Mouse (Mus musculus) frontal cortex, postnatal 36 days (tissue): Measurements from ENCODE around the gene Kcnip2.

Source experiments
- DNase-seq, 2 experiments: peaks; one replicate each; pipeline ENCODE4 v3.0.0; 2022; ENCODE audit warnings: low spot score in 2 of 2

Kcnip2 gene

GRCm38 (mm10) chr19:45781676-45782075, 34.2 kb downstream of the Kcnip2 start:
- no peak for DNase-seq

DNA sequence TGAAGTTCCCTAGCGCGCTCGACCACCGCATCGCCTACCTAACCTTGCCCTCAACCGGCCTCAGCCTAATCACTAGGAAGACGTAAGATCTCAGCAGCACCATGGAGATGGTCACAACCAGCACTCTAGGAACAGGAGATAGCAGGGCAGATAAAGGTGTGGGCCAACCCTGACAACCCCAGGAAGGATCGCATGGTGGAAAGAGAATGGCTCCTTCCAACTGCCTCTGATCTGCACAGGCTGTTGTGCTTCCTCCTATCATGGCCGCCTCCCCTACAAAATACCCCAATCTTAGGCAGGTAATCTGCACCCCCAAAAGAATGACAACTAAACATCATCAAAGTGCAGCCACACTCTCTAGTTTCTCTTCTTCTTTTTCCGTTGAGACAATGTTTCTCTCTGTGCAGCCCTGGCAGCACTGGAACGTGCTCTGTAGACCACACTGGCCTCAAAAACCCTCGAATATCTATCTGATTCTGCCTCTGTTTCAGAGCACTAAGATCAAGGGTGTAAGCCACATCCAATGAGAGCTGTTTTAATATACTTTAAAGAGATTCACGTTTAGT, 35.4 kb downstream of the Kcnip2 start:
- no peak for DNase-seq

- peak; percentile 19 to 59 for DNase-seq
Observed at GRCm38 (mm10) chr19:45775486-45775885, 40.4 kb downstream of the Kcnip2 start.

- no peak for DNase-seq
Observed at GRCm38 (mm10) chr19:45771501-45771900, 44.4 kb downstream of the Kcnip2 start.

DNA sequence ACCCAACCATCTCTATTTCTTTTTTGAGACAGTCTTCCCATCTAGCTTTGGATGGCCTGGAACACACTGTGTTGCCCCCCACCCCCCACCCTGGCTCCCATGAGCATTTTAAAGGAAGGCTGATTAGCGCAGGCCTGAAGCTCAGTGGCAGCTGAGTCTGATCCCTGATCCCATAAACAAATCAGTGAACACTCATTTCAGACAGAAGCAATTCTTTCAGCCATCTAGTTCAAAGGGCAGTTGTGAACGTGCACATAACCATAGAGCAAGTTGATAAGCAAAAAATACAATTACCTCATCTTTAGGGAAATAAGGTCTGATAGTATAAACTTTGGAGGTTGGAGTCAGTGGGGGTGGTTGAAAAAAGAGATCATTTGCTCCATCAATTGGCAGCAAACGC, 55.1 kb downstream of the Kcnip2 start:
- DNase-seq, result no peak

DNA sequence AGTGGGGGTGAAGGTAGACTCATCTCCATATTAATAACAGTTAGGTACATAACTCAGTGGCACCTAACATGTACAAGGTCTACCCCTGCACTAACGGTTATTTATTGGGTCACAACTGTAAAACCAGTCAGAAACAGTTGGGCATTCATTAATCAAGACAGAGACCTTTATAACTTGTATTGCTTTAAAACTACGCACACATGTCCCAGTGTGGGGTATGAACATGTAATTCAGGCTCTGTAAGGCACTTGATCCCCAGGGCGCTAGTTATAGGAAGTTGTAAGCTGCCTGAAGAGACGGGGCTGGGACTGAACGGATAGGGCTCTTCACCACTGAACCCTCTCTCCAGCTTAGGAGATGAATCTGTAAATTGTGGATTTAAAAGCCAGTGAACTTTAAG, 57.2 kb downstream of the Kcnip2 start:
- DNase-seq, result no peak

DNA sequence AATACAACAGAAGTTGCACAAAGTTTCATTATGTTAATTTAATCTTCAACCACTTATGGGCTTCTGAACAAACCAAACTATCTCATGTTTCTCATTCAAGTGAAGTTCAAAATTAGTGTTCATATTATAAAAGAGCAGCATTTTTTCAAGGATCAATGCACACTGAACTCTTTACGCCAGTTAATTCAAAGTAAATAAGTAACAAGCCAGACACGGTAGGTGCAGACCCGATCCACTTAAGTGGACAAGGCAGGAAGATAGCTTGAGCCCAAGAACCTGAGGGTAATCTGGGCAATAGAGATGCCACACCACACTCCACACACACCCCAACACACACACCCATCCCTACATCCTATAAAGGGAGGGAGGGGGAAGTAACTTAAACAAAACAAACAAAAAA, 62.3 kb downstream of the Kcnip2 start:
- no peak for DNase-seq

DNA sequence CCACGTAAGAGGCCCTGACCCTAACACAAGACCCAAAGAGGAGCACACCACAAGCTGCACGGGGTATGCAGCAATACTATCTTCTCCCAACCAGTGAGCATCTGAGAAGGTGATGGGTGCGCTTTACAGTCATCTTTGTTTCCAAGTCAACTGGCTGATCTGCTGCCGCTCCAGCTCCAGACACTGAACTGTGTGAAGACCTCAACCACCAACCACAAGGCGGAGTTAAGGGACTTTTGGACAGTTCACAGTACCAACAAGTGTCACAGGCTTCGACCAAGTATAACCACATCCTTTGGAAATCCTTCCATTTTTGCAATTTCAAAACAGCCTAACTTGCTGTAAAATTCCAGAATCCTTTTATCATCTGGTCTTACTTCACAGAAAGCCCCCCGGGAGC, 64.0 kb downstream of the Kcnip2 start:
- no peak for DNase-seq

GRCm38 (mm10) chr19:45749243-45750043, 66.4 kb downstream of the Kcnip2 start, which contains the start of gene Npm3:
Npm3 (minus strand) TSS chr19:45749591.
- peak; percentile 68 to 72 for DNase-seq

DNA sequence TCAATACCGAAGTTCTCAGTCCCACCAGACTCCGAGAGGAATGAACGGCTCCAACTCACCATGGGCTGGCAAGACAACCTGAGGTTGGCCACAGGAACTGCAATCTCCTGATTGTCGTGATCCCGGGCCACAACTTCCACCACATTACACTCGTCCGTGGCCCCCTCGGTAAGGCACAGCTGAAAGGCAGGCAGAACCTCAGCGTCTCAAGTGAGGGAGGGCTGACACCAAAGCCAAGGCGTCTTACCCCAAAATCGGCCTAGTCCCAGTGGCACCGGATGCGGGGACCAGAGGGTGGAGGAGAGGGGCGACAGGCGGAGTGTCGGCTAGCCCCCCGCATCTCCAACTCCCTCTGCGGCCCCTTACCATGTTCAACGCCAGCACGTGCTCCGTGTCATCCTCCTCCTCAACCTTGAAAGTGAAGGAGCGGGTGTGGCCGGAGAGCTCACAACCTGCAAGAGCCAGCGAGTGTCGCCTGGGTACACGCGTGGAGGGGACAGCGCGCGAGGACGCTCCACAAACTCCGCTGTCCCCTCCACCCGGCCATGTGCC, 67.1 kb downstream of the Kcnip2 start:
- DNase-seq, result peak in 1 of 2 experiments; percentile 9

- no peak for DNase-seq
Observed at GRCm38 (mm10) chr19:45748206-45748605, 67.7 kb downstream of the Kcnip2 start.

DNA sequence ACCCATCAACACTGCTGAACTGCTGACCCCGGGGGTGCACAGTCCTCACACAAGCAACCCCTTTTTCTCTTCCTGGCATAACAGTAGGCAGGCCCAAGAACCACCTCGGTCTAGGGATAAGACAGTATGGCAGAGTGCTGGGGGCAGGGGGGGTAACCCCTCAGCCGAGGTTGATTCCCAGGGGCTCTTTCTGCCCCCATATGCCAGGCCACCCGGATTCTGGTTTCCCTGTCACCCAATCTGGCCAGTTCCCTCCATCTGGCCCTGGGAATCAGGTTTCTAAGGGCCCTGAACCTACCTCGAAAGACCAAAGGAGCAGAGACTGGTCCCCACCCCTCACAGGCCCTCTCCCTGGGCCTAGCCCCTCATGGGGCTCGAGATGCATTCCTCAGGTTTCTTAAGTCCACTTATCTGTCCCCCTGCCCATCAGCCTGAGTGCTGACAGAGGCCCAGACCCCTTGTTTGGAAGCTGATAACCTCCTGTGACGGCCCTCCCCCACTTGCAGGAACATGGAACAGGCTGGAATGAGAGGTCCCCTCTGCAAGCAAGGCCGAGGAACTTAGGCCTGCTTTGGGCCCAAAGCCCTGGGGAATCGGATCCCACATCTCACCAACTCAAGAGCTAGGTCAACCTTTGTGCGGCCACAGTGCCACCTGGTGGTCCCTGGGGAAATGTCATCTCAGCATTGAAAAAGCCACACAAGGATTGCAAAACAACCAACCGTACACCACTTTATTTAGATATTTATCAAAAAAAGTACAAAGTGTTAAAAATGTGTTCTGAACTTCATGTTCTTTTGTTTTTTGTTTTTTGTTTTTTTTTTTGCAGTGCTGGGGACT, 68.6 kb downstream of the Kcnip2 start:
- peak; percentile 84 to 91 for DNase-seq

DNA sequence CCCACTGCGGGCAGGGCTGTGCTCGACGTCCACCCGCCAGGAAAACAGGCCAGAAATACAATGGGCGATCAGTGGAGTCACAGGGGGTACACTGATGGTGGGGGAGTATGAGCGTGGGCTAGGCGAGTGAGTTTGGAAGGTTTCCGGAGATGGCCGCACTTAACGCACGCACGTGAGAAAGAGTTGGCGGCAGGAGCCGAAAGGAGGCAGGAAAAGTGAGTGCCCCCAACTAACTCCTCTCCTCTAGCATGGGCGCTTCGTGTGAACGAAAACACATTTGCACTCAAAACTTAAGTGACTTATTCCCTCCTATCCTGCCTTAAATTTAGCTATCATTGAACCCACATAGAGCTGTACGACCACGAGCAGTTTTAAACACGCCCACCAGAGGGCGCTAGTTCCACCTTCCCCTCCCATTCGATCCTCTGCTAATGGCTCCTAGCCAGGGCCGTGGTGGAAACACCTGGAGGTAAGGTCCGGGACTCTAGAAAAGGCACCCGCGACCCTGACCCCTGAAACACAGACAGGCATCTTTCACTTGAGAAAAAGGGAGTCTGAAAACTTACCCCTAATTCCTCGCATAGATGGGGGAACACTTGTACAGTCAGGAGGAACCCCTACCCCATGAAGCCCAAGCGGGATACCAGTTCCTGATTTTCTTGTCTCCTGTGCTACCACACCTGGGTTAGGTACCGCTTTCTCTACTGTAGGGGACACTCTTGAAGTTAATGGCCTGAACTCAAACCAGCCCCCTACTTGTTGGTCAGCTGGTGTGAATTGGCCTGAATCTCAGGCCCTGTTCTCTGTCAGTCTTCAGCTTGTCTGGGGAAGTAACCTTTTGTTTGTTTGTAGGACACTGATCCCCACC, 69.5 kb downstream of the Kcnip2 start:
- DNase-seq, result peak; percentile 69 to 76

GRCm38 (mm10) chr19:45745344-45746152, 70.3 kb downstream of the Kcnip2 start:
- no peak for DNase-seq

DNA sequence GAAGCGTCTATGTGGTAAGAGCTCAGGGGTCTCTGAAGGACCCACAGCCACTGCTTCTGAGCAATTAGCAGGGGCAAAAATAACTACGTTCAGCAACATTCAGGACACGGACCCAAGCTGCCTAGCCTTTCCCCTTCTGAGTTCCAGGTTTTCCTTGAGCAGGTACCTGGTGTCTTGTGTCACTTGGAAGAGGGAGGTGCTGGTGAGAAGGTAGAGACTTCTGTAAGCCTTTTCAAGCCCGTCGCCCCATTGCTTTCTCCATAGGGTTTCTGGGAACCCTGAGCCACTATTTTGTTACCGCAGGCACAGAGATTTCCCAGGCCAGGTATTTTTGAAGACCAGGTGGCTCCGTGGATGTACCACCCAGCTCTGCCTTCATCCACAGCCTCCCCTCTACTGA, 72.2 kb downstream of the Kcnip2 start:
- DNase-seq, result no peak

DNA sequence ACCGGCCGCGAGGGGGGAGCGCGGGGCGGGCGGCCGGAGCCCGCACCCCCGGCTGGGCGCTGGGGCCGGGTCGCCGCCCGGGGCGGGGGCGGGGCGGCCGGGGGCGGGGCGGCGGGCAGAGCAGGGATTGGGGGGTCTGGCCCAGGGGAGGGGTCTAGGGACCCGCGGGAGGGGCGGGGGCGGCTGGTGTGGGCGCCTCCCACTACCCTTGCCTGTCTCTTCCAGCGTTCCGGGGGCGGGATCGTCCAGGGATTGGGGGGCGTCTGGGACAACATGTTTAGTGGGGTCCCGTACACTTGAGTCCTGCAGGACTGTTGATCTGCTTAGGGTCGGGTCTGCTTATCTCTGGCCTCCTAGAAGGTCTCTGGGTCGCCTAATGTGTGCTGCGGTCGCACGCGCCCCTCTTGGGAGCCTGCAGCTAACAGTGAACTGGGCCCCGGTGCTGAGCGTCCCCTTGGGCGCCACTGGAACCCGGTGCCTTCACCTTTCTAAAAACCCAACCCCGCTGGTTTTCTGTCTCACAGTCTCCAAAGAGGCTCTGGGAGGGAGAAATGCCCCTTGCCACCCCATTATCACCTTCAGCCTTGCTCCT, 72.8 kb downstream of the Kcnip2 start:
- DNase-seq, result no peak

GRCm38 (mm10) chr19:45742218-45742983, 73.5 kb downstream of the Kcnip2 start, which contains the start of gene Fgf8:
Fgf8 (minus strand) TSS chr19:45742915.
- no peak for DNase-seq
